Mouse (Mus musculus) left cerebral cortex, postnatal 4 days (tissue): ENCODE measurements around the gene Ano10. TPM values are rescaled to one million over a fixed set of nuclear protein-coding genes. Genes with fewer than 3 reads are reported as not detected.

Source experiments
- DNase-seq: peaks from one replicate; pipeline ENCODE4 v3.0.0-alpha.2; 2022
- intact Hi-C: fragments of 180-260 bp; cut with DNase I; formaldehyde crosslinking; loops from one replicate; pipeline ENCODE4 v1.15.1; 2025
- total RNA-seq, 2 experiments: library from RNA; stranded (reverse); gene quantifications; 2 replicates each; pipeline ENCODE4 v1.2.3; 2021

The Ano10 gene
- total RNA-seq, 2 experiments from 2014 or later: 33.3 to 37.4 TPM

- intact Hi-C loops: no loop called here
- no peak for DNase-seq
Measured at GRCm38 (mm10) chr9:122293865-122294241, 370 bp downstream of the Ano10 start.

DNA sequence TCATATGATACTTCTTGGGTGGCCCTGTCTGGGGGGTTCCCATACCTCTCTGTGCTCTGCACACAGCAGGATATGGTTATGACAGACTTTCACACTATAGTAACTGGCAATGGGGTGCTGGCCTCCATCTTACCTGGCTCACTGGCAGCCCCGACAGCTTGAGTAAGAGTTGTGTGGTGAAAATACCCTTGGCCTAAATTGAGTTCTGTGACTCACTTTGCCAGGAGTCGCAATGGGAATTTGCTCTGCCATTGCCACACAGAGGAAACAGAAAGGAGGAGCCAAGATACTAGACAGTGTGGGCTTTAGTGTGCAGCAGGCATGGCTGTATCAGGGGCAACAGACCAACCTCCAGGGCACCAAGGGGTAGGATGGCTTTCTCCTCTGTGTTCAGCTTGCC, 4.0 kb downstream of the Ano10 start:
- intact Hi-C loops: no loop called here
- no peak for DNase-seq

DNA sequence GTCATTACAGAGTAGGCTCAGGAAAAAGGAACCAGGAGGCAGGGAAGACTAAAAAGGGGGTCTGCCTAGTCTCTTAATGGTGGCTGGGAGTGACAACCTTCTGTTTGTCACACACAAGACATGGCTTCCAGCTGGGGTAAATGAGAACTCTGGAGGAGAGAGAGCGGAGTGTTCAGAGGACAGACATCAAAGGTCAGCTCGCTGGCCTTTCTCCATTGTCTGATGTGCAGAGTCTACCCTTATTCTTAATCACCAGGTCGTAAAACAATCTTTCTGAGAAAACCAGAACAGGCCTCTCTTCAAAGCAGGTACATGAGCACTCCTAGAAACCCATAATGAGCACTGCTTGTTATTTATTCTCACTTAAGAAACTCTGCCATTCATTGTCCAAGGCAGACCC, 5.8 kb downstream of the Ano10 start:
- DNase-seq: no peak
- intact Hi-C loops: no loop called here

DNA sequence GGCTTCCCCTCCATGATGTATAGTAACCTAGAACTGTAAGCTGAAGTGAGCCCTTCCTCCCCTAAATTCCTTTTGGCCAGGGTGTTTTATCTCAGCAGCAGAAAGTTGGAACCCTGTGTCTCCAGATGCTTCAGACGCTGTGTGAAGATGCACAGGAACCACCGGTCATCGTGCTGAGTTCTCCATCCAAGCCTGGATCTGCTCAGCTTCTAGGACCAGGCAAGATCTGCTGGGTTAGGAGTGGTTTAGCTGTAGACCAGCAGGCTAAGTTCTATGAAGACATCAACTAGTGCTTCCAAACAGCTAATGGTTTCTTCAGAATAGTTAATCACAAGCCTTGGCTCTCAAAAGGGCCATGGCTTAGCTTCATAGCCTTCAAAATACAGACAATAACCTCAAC, 6.7 kb downstream of the Ano10 start:
- intact Hi-C loops: no loop called here
- DNase-seq: no peak

DNA sequence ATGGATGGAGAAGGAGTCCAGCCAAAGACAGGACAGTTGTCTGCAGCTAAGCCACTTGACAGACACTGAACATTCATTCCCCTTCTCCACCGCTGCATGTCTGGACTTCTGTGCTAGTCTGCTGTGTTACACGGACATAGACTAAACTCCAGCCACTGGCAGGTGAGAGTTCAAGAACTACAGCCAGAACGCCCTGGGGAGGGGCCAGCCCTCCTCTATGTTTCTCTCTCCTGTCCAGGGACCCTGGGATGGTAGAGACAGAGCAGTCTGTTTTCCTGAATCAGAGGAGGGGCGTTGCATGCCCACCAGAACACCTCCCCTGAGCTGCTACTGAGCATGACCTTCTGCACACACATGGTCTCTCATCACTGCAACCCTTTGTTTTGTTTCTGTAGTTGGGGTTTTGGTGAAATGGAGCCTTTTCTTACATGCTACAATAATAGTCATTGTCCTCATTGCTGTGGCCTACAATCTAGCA, 8.4 kb downstream of the Ano10 start:
- intact Hi-C loops: no loop called here
- no peak for DNase-seq

GRCm38 (mm10) chr9:122285146-122285832, 8.9 kb downstream of the Ano10 start:
- peak; percentile 42 for DNase-seq

GRCm38 (mm10) chr9:122284696-122285095, 9.5 kb downstream of the Ano10 start:
- intact Hi-C loops: no loop called here
- no peak for DNase-seq

More at GRCm38 (mm10) chr9:122285146-122285832, 8.9 kb downstream of the Ano10 start:
- intact Hi-C loops: no loop called here

- DNase-seq: no peak
- intact Hi-C loops: no loop called here
Measured at GRCm38 (mm10) chr9:122281004-122281403, 13.2 kb downstream of the Ano10 start.

DNA sequence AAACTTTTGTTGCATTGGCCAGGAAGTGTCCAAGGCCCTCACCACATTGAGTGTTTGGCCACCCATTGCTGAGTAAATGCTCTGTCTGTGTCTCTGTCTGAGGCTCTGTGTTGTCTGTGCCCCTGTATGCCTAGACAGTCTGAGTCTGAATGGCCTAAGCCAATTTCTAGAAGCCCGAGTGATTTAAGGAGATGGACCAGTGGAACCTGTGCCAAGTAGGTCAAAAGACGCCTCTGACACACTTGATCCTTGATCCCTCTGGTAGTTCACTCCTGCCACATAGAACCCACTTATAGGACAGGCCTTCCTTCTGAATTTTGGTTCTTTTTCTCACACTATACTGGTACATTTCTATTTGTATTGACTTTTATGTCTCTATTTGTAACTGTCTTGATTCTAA, 17.6 kb downstream of the Ano10 start:
- intact Hi-C loops: no loop called here
- no peak for DNase-seq

- intact Hi-C loops: no loop called here
- DNase-seq: no peak
Measured at GRCm38 (mm10) chr9:122276134-122276533, 18.1 kb downstream of the Ano10 start.

- intact Hi-C loops: no loop called here
- DNase-seq: no peak
Measured at GRCm38 (mm10) chr9:122274346-122274745, 19.9 kb downstream of the Ano10 start.

DNA sequence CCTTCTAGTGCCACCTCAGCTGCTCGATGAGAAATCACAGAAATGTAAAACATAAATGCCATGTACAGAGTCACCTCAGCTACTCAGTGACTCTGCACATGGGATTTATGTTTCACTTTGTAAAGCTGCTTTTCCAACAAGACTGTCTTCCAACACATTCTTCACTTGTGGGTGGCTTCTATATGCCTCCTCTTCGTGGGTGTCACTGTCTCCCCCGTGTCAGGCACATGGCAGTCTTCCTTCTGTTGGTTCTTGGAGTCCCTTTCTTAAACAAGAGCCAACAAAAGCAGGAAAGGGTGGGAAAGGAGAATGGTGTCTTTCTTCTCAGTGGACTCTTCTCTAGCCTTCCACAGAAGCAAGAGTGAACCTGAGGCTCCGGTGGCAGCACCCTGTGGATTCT, 20.3 kb downstream of the Ano10 start:
- DNase-seq: no peak
- intact Hi-C loops: no loop called here

- no peak for DNase-seq
- intact Hi-C loops: no loop called here
Measured at GRCm38 (mm10) chr9:122271866-122272265, 22.4 kb downstream of the Ano10 start.

DNA sequence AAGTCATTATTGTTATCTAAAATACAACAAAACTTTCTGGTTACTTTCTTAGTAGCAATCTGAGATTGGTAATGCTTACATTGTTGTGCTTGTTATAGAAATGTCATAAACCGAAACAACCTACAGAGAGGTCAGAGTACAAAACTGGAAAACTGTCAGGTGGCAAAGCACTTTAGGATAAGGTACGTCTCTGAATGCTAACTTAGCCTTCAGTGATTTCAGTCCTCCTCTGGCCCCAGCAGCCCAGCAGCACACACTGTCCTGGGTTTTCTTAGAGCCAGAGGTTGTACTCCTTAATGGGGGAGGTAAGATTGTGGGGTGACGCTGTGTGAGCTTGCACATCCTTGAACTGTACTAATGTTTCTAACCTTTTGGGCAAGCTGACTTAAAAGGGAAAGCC, 22.9 kb downstream of the Ano10 start:
- intact Hi-C loops: no loop called here
- DNase-seq: no peak

DNA sequence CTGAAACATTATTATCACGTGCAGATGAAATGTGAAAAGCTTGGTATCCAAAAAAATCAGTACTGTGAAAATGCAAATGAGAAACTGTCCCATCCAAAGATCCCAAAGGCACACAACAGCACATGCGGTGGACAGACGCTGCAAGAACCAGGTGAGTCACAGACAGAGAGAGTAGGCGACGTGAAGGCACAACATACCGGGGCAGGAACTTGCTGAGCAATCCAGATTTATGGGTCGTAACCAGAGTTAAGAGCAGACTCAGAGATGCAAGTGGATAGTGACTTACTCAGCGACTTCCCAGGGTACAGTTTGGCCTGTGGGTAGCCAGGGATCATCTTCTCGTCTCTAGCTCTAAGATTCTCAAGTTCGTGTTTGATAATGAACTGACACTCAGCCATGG, 23.3 kb downstream of the Ano10 start:
- DNase-seq: no peak
- intact Hi-C loops: no loop called here

DNA sequence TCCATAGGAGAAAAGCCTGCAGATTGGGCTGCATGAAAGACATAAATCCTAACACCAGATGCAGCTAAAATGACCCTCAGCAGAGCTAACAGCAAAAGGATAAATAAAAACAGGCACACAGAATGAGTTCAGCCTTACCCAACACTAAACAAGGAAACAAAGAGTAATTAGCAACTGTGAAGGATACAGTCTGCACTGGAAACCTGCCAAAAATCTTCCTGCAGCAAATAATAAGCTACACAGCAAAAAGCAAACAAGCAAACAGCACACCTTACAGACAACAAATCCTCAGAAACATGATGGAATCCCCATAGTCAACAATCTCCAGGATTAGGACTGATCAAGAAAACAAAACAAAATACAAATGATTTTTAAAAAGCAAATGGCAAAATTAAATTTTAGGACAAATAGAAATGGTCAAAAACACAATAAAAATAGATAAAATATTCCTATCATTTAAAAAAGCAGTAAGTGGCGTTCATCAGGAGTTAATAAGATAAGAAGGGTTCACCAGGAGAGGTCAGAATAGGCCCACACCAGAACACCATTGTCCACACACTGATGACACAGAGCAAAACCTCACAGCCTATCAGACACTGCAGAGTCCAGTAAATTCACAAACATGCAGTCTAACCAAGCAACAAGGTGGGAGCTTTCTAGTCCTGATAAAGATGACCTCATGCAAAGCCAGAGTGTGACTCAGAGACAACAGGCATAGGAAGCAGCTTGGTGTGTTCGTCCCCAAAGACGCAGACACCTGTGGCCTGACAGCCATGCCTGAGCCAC, 24.8 kb downstream of the Ano10 start:
- no peak for DNase-seq
- intact Hi-C loops: no loop called here

DNA sequence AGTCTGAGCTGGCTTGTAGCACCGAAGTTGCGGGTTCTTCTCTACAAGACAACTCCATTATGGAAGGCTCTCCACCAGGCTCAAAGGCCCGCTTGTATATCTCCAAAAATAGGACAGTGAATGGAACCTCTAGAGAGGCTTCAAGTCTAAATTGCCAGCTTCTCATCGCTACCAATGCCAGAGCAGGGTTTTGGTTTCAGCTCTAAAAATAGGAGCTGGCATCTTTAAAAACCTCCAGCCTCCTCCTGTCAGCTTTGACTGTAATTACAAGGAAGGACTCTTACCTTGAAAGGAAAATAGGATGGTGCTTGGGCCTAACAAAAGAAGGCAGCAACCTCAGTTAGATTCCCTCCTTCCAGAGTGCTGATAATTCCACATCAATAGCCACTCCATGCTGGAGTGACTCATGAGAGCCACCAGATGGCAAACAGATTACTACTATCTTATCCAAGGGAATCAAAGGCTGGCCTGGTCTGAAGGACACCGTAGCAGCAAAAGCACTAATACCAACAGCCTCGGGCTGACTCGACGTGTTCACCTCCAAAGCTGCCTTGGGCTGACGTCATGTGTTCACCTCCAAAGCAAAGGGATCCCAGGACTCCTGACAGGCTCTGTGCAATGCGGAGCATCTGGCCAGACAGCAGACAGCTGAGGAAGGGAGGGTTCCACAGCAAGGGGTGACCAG, 28.6 kb downstream of the Ano10 start:
- DNase-seq: no peak
- intact Hi-C loops: no loop called here

GRCm38 (mm10) chr9:122263140-122263539, 31.1 kb downstream of the Ano10 start:
- intact Hi-C loops: no loop called here
- DNase-seq: no peak

GRCm38 (mm10) chr9:122254386-122254785, 39.8 kb downstream of the Ano10 start:
- no peak for DNase-seq
- intact Hi-C loops: no loop called here

- intact Hi-C loops: no loop called here
- no peak for DNase-seq
Measured at GRCm38 (mm10) chr9:122252113-122252512, 42.1 kb downstream of the Ano10 start.

- peak; percentile 49 for DNase-seq
- intact Hi-C loops: loop anchor here (5.0 kb wide), 1 partner anchor 479 kb away; no protein-coding TSS in a partner anchor
Measured at GRCm38 (mm10) chr9:122248168-122248567, 46.1 kb downstream of the Ano10 start.
